Mouse (Mus musculus) ES-E14 (cell line): ENCODE measurements at regions not wholly inside any gene's neighbourhood (a gene's known extent, or its start where the extent isn't known, plus 50 kb on each side); places are given as distances from the start of the nearest gene placed in this dataset.

Source experiments
- CHD2 ChIP-seq: IDR thresholded peaks from 2 replicates; pipeline ENCODE4 v1.6.1; 2014; ENCODE audit warnings: mild to moderate bottlenecking, low read depth, low read length, inconsistent platforms
- HCFC1 ChIP-seq: IDR thresholded peaks from 2 replicates; pipeline ENCODE4 v1.6.1; 2012; ENCODE audit warnings: low read length, inconsistent platforms, borderline replicate concordance; ENCODE audit not compliant: insufficient read depth
- ZNF384 ChIP-seq: IDR thresholded peaks from 2 replicates; pipeline ENCODE4 v1.6.1; 2012; ENCODE audit warnings: low read depth, low read length, inconsistent platforms

DNA sequence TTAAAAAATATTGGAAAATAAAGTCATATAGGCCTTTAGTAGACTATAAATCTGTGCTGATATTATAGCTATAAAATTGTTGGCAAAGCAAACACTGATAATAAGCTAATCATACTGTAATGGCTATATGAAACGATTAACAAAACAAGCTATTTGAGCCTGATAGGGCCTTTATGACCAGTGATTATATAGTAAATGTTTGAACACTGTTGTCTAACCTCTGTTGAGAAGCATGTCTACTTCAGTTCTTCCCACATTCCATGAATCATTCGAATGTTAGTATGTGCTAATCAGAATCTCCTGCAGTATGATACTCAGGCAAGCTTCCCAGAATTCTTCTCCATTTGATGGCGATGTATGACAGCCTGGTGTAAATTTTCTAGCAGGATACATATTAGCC is 129.6 kb upstream of the Gnai1 start:
- no peak for TF ChIP-seq ZNF384
- TF ChIP-seq CHD2: no peak
- no peak for TF ChIP-seq HCFC1
